Mouse (Mus musculus): ENCODE data around the gene Cx3cl1.

GRCm38 (mm10) chr8:94744484-94744883 lies 27.3 kb upstream of the Cx3cl1 start:
- TF ChIP-seq CTCF (IDR thresholded peaks at IDR 0.05; ENCODE audit: borderline replicate concordance, insufficient read depth, low read depth, low read length) (no peak), POLR2A (IDR thresholded peaks at IDR 0.05; ENCODE audit: borderline replicate concordance, insufficient read depth, low read length) (no peak)

Data from cerebellum, adult 2 months (tissue).